Mouse (Mus musculus) adrenal gland, postnatal 10 days (tissue): ENCODE results near the gene Slc26a9. TPM values are rescaled to one million over a fixed set of nuclear protein-coding genes. Genes with fewer than 3 reads are reported as not detected.

ENCODE experiments used
- total RNA-seq, 2 experiments: library from RNA; stranded (reverse); gene quantifications; 2 replicates each; pipeline ENCODE4 v1.2.3; 2021

Slc26a9 gene
- total RNA-seq, 2 experiments from 2014 or later: 0.15 TPM; not detected in 1

Other genes with a start within 250 kb of the Slc26a9 start
- gene Srgap2, start 216.7 kb upstream of the Slc26a9 start, total RNA-seq: 10 to 100 TPM; 27.1 to 35.8 TPM
- 1 to 10 TPM; 1.5 to 1.7 TPM for gene Fam72a, start 216.1 kb upstream of the Slc26a9 start, total RNA-seq
- gene Avpr1b, start 144.8 kb upstream of the Slc26a9 start, total RNA-seq: under 1 TPM; 0.12 to 0.15 TPM
- 10 to 100 TPM in 1 of 2 experiments, 1 to 10 TPM in 1; 9.9 to 21.1 TPM for gene Ctse, start 105.7 kb upstream of the Slc26a9 start, total RNA-seq
- 1 to 10 TPM; 4.7 to 5.1 TPM for gene Rab7b, start 55.3 kb upstream of the Slc26a9 start, total RNA-seq
- gene Pm20d1, start 53.4 kb downstream of the Slc26a9 start, total RNA-seq: 10 to 100 TPM; 14.7 to 19.1 TPM
- 10 to 100 TPM; 33.0 to 45.0 TPM for gene Slc41a1, start 83.5 kb downstream of the Slc26a9 start, total RNA-seq
- gene Rab29, start 123.2 kb downstream of the Slc26a9 start, total RNA-seq: 10 to 100 TPM; 14.1 to 15.7 TPM
- gene Nucks1, start 166.5 kb downstream of the Slc26a9 start, total RNA-seq: 100 to 1,000 TPM; 124 to 131 TPM
- gene Slc45a3, start 218.9 kb downstream of the Slc26a9 start, total RNA-seq: 10 to 100 TPM in 1 of 2 experiments, 1 to 10 TPM in 1; 9.9 to 13.8 TPM